Mouse (Mus musculus) adrenal gland, postnatal 36 days (tissue): ENCODE measurements at regions not wholly inside any gene's neighbourhood (a gene's known extent, or its start where the extent isn't known, plus 50 kb on each side); places are given as distances from the start of the nearest gene placed in this dataset.
"Not testable (repeated sequence)": the region's sequence is repeated elsewhere in the genome, so short reads cannot be mapped to it uniquely, and the experiment has no call there.

Experiments
- DNase-seq, 2 experiments: peaks; one replicate each; pipeline ENCODE4 v3.0.0; 2021; ENCODE audit warnings: mixed read lengths in 1 of 2

DNA sequence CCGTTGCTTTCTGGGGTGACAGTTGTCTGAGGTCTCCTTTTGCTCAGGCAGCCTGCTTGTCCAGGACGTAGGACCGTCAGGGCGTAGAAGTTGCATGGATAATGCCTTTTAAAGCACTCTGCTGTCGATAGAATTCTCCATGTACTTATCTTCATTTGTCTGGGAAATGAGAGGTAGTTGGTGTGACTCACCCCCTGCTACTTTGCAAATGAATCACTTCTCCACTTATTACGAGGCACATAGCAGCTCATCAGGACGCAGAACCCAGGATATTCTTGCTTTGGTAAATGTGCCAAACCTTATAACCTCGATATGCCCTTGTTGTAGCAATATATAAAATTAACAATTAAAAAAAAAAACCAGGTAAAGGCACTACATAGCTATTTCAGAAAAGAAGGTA lies 159.7 kb upstream of the Smlr1 start:
- peak in 1 of 2 experiments; percentile 5 for DNase-seq

GRCm38 (mm10) chr10:25681243-25681642 lies 145.2 kb upstream of the Smlr1 start:
- DNase-seq, result peak; percentile 60

- DNase-seq, result no peak
Observed at GRCm38 (mm10) chr10:25677889-25678288, 141.8 kb upstream of the Smlr1 start.

GRCm38 (mm10) chr10:25675368-25675767 lies 139.3 kb upstream of the Smlr1 start:
- no peak for DNase-seq

DNA sequence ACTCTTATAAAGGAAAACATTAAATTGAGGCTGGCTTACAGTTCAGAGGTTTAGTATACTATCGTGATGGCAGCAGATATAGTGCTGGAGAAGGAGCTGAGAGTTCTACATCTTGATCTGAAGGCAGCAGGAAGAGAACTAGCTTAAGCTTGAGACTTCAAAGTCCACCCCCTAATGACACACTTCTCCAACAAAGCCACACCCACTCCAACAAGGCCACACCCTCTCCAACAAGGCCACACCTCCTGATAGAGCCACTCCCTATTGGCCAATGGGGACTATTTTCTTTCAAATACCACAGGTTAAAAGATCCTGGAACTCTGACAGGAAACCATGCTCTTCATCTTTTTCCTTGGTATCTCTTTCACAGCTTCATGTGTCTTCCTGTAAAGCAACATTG lies 134.0 kb upstream of the Smlr1 start:
- no peak for DNase-seq

GRCm38 (mm10) chr10:25652742-25653563 lies 116.9 kb upstream of the Smlr1 start:
- no peak for DNase-seq

GRCm38 (mm10) chr10:25647740-25648139 lies 111.7 kb upstream of the Smlr1 start:
- DNase-seq, result no peak

DNA sequence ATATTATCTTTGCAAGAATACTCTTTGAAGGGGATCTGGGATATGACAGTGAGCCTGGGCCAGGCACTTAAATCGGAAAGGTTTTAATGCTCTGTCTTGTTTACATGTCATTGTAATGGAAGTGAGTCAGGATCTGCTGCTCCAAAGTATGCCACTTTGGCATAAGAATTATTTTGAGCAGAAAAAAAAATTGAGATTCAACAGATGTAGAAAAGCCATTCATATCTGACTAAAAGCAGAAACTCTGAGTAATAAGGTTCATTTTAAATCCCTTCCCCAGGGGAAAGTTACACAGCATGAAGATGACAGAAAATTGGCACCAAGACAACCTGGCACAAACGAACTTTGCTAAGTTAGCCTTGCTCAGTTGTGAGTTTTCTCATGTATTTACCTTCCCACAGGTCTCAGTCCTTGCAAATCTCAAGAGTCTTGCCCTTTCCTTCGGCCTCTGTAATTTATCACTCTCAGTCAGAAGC lies 107.5 kb upstream of the Smlr1 start:
- DNase-seq, result peak; percentile 35 to 40

GRCm38 (mm10) chr10:25642079-25642696 lies 106.1 kb upstream of the Smlr1 start:
- no peak for DNase-seq

GRCm38 (mm10) chr10:25633058-25633614 lies 97.1 kb upstream of the Smlr1 start:
- no peak for DNase-seq

DNA sequence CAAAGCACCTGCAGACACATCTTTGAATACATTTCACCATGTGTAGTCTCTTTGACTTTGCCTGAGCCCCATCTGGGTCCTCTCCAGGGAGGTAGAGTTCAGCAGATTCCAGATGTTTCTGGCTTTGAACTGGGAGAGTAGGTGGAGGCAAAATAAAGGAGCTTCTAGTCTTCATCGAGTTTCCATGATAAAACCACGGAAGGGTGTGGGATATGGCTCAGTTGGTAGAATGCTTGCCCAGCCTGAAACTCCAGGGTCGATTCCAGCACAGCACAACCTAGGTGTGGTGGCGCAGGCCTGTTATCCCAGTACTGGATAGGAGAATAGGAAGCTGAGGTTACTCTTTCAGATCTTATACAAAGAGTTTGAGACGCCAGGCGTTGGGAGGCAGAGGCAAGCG lies 96.2 kb upstream of the Smlr1 start:
- no peak for DNase-seq

DNA sequence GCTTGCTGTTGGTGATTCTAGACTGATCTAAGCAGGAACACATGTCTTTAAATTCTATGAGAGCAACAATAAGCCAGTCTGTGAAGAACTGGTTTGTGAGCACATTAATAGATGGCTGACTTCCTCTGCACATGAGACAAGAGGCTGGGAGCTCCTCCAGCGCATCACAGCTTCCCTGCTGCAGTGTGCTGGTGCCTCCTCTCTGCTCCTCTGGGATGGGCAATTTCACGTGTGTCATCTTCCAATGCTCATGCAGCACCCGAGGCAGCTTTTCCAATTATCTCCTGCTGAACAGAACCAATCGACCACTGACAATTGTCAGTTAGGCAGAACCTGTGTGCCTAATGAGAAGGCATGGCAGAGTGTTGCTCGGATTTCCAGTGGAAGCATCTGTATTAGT lies 86.5 kb upstream of the Smlr1 start:
- DNase-seq, result no peak

DNA sequence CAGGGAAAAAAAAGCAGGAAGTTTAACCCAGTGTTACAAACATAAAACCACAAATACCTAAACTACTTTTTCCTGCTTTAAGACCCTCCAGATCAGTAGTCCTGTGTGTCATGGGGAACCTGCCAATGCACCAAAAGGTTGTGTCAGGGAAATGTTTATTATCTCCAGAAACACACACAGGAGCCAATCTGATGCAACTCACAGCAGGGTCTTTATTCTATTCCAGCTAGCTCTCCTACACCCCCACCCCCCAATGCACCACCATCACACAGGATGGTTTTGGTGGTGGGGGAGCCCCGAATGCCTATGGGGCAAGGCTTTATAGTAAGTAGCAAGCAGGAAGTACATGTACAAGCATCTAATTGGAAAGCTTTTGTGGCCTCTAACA lies 85.7 kb upstream of the Smlr1 start:
- DNase-seq, result not testable (repeated sequence)

DNA sequence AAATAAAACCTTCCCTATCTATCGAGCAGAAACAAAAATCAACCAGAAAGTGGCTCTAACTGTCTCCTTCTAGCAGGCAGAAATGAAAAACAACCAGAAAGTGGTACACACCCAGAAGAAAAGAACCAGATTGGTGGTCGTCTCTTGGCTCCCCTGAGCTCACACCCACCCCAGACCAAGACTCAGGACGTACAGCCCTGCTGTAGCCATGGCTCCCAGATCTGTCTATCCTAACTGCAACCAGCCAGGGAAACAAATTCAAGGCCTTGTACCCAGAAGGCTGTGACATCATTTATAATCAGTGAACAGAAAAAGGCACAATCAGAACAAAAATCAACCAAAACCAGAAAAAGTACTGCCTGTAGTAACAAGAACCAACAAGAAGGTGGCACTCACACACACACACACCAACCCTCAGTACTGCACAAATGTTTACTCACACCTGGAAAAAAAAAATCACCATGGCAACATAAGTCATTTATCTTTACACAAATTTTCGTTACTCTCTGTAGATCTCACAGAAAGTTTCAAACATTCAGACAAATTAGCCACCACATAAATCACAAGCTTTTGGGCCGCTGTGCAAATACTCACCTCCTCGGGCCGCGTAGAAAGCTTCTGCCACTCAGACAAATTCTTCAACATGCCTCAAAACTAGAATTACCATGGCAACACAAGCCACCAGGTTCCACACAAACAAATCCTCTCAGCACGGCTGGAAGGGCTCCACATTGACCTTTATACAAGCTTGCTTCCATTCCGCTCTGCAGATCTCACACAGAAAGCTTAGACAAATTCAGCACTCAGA lies 85.1 kb upstream of the Smlr1 start:
- peak; percentile 7 to 19 for DNase-seq

GRCm38 (mm10) chr10:25619702-25620101 lies 83.6 kb upstream of the Smlr1 start:
- peak in 1 of 2 experiments; percentile 3 for DNase-seq

DNA sequence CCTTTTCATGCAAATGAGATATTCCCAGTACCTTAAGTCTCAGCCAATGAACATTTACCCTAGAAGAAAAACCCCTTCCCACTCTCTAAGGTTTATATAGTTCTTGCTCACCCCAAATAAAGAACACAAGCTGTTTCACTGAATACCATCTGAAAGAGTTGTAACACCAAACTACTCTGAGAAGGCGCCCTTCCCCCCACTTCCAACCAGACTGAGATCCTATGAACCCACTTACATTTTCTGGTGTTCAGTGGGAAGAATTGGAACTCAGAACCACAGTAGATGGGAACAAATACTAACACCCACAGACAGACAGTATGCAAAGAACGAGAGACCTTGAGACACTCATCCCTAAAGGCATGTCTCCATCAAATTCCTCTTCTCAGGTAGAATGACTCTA lies 65.4 kb upstream of the Smlr1 start:
- DNase-seq, result no peak

DNA sequence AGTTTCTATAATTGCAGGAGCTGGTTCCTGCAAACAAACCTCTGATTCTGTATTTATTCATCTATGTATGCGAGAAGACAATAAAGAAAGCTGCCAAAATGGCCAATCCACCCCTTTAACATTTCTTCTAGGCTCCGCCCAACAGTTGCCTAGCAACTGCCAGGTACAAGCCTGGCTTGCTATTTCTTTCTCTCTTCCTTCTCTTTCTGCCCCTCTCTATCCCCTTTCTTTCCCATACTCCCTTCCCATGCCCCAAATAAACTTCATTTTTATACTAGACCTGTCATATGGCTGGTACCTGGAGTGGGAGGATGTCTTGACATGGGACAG lies 53.2 kb upstream of the Smlr1 start:
- DNase-seq, result no peak

- no peak for DNase-seq
Observed at GRCm38 (mm10) chr10:25588611-25589315, 52.7 kb upstream of the Smlr1 start.
